Mouse (Mus musculus) hindbrain, embryonic 10.5 days (tissue): Measurements from ENCODE around the gene Asna1. TPM values are rescaled to one million over a fixed set of nuclear protein-coding genes. Genes with fewer than 3 reads are reported as not detected.

Source experiments
- DNase-seq: peaks from one replicate; pipeline ENCODE4 v3.0.0-alpha.2; 2017; ENCODE audit warnings: low spot score
- H3K27ac ChIP-seq: fragments of 300-500 bp; sonication (generic); 2 replicates; pipeline ENCODE4 v1.5.1; 2016; ENCODE audit warnings: mild to moderate bottlenecking, moderate library complexity
- H3K27me3 ChIP-seq: fragments of 300-500 bp; sonication (generic); 2 replicates; pipeline ENCODE4 v1.6.1; 2016; ENCODE audit warnings: mild to moderate bottlenecking; ENCODE audit not compliant: poor library complexity, insufficient read depth, severe bottlenecking
- H3K36me3 ChIP-seq: fragments of 300-500 bp; sonication (generic); 2 replicates; pipeline ENCODE4 v1.6.1; 2016; ENCODE audit warnings: mild to moderate bottlenecking, moderate library complexity
- H3K4me1 ChIP-seq: fragments of 300-500 bp; sonication (generic); replicated peaks from 2 replicates; pipeline ENCODE4 v1.6.1; 2016; ENCODE audit warnings: mild to moderate bottlenecking
- H3K4me3 ChIP-seq: fragments of 300-500 bp; sonication (generic); 2 replicates; pipeline ENCODE4 v1.5.1; 2016; ENCODE audit warnings: mild to moderate bottlenecking, moderate library complexity
- H3K9me3 ChIP-seq: fragments of 300-500 bp; sonication (generic); 2 replicates; pipeline ENCODE4 v1.6.1; 2016; ENCODE audit warnings: mild to moderate bottlenecking, moderate library complexity
- WGBS: fragments of 180-500 bp; shearing (Covaris S2); methylation state at CpG from one replicate; pipeline ENCODE4 v1.1.7; 2016; 5-methylcytosine and 5-hydroxymethylcytosine counted together
- polyA plus RNA-seq: library from polyadenylated mRNA; unstranded; fragments of >200 nt; fragmentation: Nextera tagmentation; extraction: Ambion mirVana; gene quantifications from 2 replicates; pipeline ENCODE4 v1.2.1, GENCODE M21; 2016

Gene Asna1
- 162 and 176 TPM in 2 replicates for polyA plus RNA-seq

- peak within 1 kb of the TSS; percentile 99 for H3K4me3 ChIP-seq
- WGBS = 7% methylated on average over 30 of the region's 30 CpGs
These were observed at the start of gene Asna1 for GRCm38 (mm10) chr8:85025098-85025932. Asna1 (minus strand) TSS chr8:85025281.

GRCm38 (mm10) chr8:85074617-85075016, 49.5 kb upstream of the Asna1 start:
- Histone ChIP-seq H3K36me3 (peaks cover 62% of the 10 kb centered on the region), H3K27me3 (no peaks in the 10 kb centered on the region), H3K4me3 (no peak overlapping the region), H3K4me1 (peaks cover 29% of the 10 kb centered on the region), H3K9me3 (no peaks in the 10 kb centered on the region), H3K27ac (no peak overlapping the region)
- 89% methylated on average over 10 of the region's 10 CpGs for WGBS
- no peak for DNase-seq

More at GRCm38 (mm10) chr8:85025098-85025932, at the start of gene Asna1:
- DNase-seq = peak; percentile 87
- H3K36me3 ChIP-seq = peaks cover 54% of the 10 kb centered on the region
- no peaks in the 10 kb centered on the region for H3K9me3 ChIP-seq
- H3K27me3 ChIP-seq = no peaks in the 10 kb centered on the region
- peak within 1 kb of the TSS; percentile 99 for H3K27ac ChIP-seq
- H3K4me1 ChIP-seq = peaks cover 45% of the 10 kb centered on the region

GRCm38 (mm10) chr8:85074167-85074566, 49.1 kb upstream of the Asna1 start:
- no peaks in the 10 kb centered on the region for H3K27me3 ChIP-seq
- H3K9me3 ChIP-seq = no peaks in the 10 kb centered on the region
- 87% methylated on average over 10 of the region's 10 CpGs for WGBS
- peaks cover 57% of the 10 kb centered on the region for H3K36me3 ChIP-seq
- DNase-seq = no peak
- H3K4me1 ChIP-seq = peaks cover 25% of the 10 kb centered on the region
- H3K27ac ChIP-seq = no peak overlapping the region
- 0 out of 2 replicates have a peak overlapping the region, but pooled peaks have one; percentile 88 for H3K4me3 ChIP-seq

GRCm38 (mm10) chr8:85073041-85073612, 48.0 kb upstream of the Asna1 start:
- Histone ChIP-seq H3K36me3 (peaks cover 47% of the 10 kb centered on the region), H3K4me1 (peaks cover 24% of the 10 kb centered on the region), H3K9me3 (no peaks in the 10 kb centered on the region), H3K4me3 (peak overlapping the region; percentile 88), H3K27me3 (no peaks in the 10 kb centered on the region), H3K27ac (no peak overlapping the region)
- WGBS = 93% methylated on average over 15 of the region's 15 CpGs
- DNase-seq = no peak

GRCm38 (mm10) chr8:85072364-85072929, 47.4 kb upstream of the Asna1 start:
- peaks cover 49% of the 10 kb centered on the region for H3K36me3 ChIP-seq
- H3K4me3 ChIP-seq = peak overlapping the region; percentile 88
- peak overlapping the region; percentile 95 for H3K27ac ChIP-seq
- DNase-seq = no peak
- WGBS = 43% methylated on average over 9 of the region's 9 CpGs
- no peaks in the 10 kb centered on the region for H3K27me3 ChIP-seq
- H3K9me3 ChIP-seq = no peaks in the 10 kb centered on the region
- H3K4me1 ChIP-seq = peaks cover 30% of the 10 kb centered on the region

GRCm38 (mm10) chr8:85071514-85072281, 46.6 kb upstream of the Asna1 start, which contains the start of gene Dhps:
Dhps (plus strand) TSS chr8:85071757.
- under 1% methylated on average over 68 of the region's 68 CpGs for WGBS
- H3K27ac ChIP-seq = peak within 1 kb of the TSS; percentile 95
- H3K36me3 ChIP-seq = peaks cover 51% of the 10 kb centered on the region
- no peaks in the 10 kb centered on the region for H3K27me3 ChIP-seq
- H3K9me3 ChIP-seq = no peaks in the 10 kb centered on the region
- H3K4me1 ChIP-seq = peaks cover 30% of the 10 kb centered on the region
- peak within 1 kb of the TSS; percentile 88 for H3K4me3 ChIP-seq
- DNase-seq = peak; percentile 91

- no peak for DNase-seq
- peak overlapping the region; percentile 88 for H3K4me3 ChIP-seq
- H3K36me3 ChIP-seq = peaks cover 51% of the 10 kb centered on the region
- H3K9me3 ChIP-seq = no peaks in the 10 kb centered on the region
- no peaks in the 10 kb centered on the region for H3K27me3 ChIP-seq
- 88% methylated on average over 5 of the region's 5 CpGs for WGBS
- H3K27ac ChIP-seq = peak overlapping the region; percentile 95
- peaks cover 30% of the 10 kb centered on the region for H3K4me1 ChIP-seq
These were observed 46.0 kb upstream of the Asna1 start for GRCm38 (mm10) chr8:85071041-85071440.

GRCm38 (mm10) chr8:85067982-85068381, 42.9 kb upstream of the Asna1 start, which contains the start of gene Gm5741:
Gm5741 (minus strand) TSS chr8:85067982.
- peaks cover 45% of the 10 kb centered on the region for H3K36me3 ChIP-seq
- no peak within 1 kb of the TSS for H3K4me3 ChIP-seq
- no peak within 1 kb of the TSS for H3K27ac ChIP-seq
- peaks cover 24% of the 10 kb centered on the region for H3K4me1 ChIP-seq
- no peaks in the 10 kb centered on the region for H3K9me3 ChIP-seq
- no peak for DNase-seq
- H3K27me3 ChIP-seq = no peaks in the 10 kb centered on the region

GRCm38 (mm10) chr8:85067155-85067554, 42.1 kb upstream of the Asna1 start:
- Histone ChIP-seq H3K36me3 (peaks cover 53% of the 10 kb centered on the region), H3K4me1 (peaks cover 16% of the 10 kb centered on the region), H3K27me3 (no peaks in the 10 kb centered on the region), H3K9me3 (no peaks in the 10 kb centered on the region), H3K4me3 (no peak overlapping the region), H3K27ac (no peak overlapping the region)
- 96% methylated on average over 2 of the region's 2 CpGs for WGBS
- DNase-seq = no peak

- Histone ChIP-seq H3K27me3 (no peaks in the 10 kb centered on the region), H3K36me3 (peaks cover 58% of the 10 kb centered on the region), H3K9me3 (no peaks in the 10 kb centered on the region), H3K4me1 (peaks cover 25% of the 10 kb centered on the region), H3K27ac (no peak overlapping the region), H3K4me3 (no peak overlapping the region)
- 57% methylated on average over 2 of the region's 2 CpGs for WGBS
- DNase-seq = no peak
These were observed 40.1 kb upstream of the Asna1 start for GRCm38 (mm10) chr8:85065213-85065612.

GRCm38 (mm10) chr8:85062603-85063002, 37.5 kb upstream of the Asna1 start:
- Histone ChIP-seq H3K27me3 (no peaks in the 10 kb centered on the region), H3K36me3 (peaks cover 55% of the 10 kb centered on the region), H3K27ac (no peak overlapping the region), H3K4me3 (no peak overlapping the region), H3K4me1 (peaks cover 22% of the 10 kb centered on the region), H3K9me3 (no peaks in the 10 kb centered on the region)
- DNase-seq = no peak
- 95% methylated on average over 4 of the region's 4 CpGs for WGBS

GRCm38 (mm10) chr8:85059879-85060616, 35.0 kb upstream of the Asna1 start, which contains the start of gene Fbxw9:
Fbxw9 (plus strand) TSS chr8:85060055.
- Histone ChIP-seq H3K27ac (peak within 1 kb of the TSS; percentile 80), H3K4me3 (peak within 1 kb of the TSS; percentile 93), H3K36me3 (peaks cover 49% of the 10 kb centered on the region), H3K27me3 (no peaks in the 10 kb centered on the region), H3K9me3 (no peaks in the 10 kb centered on the region), H3K4me1 (peaks cover 21% of the 10 kb centered on the region)
- WGBS = under 1% methylated on average over 53 of the region's 53 CpGs
- peak; percentile 92 for DNase-seq
